Mouse (Mus musculus): ENCODE measurements around the gene Irx3. TPM values are rescaled to one million over a fixed set of nuclear protein-coding genes. Genes with fewer than 3 reads are reported as not detected.
A peak's percentile ranks its signal among the peaks of the same experiment; 100 is the strongest.

Irx3 gene
- 0.68 and 1.1 TPM in 2 replicates for polyA plus RNA-seq (2015; fragmentation: Nextera tagmentation; extraction: Ambion mirVana)

DNA sequence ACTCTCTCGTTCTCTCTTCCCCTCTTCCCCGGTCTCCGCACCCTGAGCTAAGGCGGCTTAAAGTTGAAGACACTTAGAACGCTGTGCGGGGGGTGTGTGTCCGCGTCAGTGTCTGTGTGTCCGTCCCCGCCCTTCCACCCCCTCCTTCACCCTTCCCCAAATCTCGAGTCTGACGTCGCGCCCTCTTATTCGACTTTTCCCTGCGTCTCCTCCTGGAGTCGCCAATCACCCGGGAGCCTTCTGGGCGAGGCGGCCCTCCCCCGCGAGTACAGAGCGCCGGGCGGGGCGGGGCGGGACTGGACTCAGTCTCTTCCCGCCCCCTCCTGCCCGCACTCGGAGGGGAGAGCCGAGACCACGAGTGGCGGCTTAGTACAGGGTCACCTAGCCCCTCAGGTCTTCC, at the start of gene Irx3:
TSS of gene Irx3 (minus strand) at position 229 of the 400 bp plus-strand sequence.
- no peak within 1 kb of the TSS for H3K27ac ChIP-seq (ENCODE audit: low read length)
- H3K9me3 ChIP-seq (ENCODE audit: control insufficient read depth, low read length) = no peaks in the 10 kb centered on the region
- peak within 1 kb of the TSS; percentile 47 for H3K9ac ChIP-seq (replicated peaks; ENCODE audit: low read depth, low read length)
- peaks cover 74% of the 10 kb centered on the region for H3K27me3 ChIP-seq (replicated peaks; ENCODE audit: control insufficient read depth, insufficient read depth, low read length)
- peak within 1 kb of the TSS; percentile 43 for H3K4me3 ChIP-seq (replicated peaks; ENCODE audit: low read length)
- peaks cover 39% of the 10 kb centered on the region for H3K4me1 ChIP-seq (replicated peaks; ENCODE audit: control insufficient read depth, insufficient read depth, low read length)
- peak within 1 kb of the TSS; percentile 70 for H3K4me2 ChIP-seq (ENCODE audit: low read length)
- no peaks in the 10 kb centered on the region for H3K36me3 ChIP-seq (ENCODE audit: control insufficient read depth, insufficient read depth)
- WGBS = under 1% methylated on average over 33 of the region's 33 CpGs
- ATAC-seq = no peak

DNA sequence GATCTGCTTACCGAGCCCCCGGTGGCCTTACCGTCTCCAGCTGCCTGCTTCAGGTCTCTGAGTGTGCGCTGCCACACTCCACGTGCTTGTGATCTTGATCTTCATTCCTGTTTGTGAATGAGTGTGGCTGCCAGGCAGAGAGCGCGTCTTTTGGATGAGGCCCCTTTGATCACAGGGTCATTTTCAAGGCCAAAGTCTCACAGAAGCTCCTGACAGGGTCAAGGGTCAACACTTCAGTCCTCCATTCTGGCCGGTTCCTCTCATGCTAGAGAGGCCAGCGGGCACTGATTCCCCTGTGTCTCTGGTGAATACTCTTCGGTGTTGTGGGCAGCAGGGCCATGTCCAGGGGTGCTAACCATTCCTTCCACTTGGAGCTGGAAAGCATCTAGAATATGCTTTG, 49.5 kb upstream of the Irx3 start:
- Histone ChIP-seq H3K27ac (ENCODE audit: low read length) (no peak overlapping the region), H3K9me3 (ENCODE audit: control insufficient read depth, low read length) (no peaks in the 10 kb centered on the region), H3K4me1 (replicated peaks; ENCODE audit: control insufficient read depth, insufficient read depth, low read length) (no peaks in the 10 kb centered on the region), H3K9ac (replicated peaks; ENCODE audit: low read depth, low read length) (no peak overlapping the region), H3K4me3 (replicated peaks; ENCODE audit: low read length) (no peak overlapping the region), H3K4me2 (ENCODE audit: low read length) (no peak overlapping the region), H3K36me3 (ENCODE audit: control insufficient read depth, insufficient read depth) (no peaks in the 10 kb centered on the region), H3K27me3 (replicated peaks; ENCODE audit: control insufficient read depth, insufficient read depth, low read length) (peaks cover 5% of the 10 kb centered on the region)
- 81% methylated on average over 10 of the region's 10 CpGs for WGBS
- no peak for ATAC-seq

DNA sequence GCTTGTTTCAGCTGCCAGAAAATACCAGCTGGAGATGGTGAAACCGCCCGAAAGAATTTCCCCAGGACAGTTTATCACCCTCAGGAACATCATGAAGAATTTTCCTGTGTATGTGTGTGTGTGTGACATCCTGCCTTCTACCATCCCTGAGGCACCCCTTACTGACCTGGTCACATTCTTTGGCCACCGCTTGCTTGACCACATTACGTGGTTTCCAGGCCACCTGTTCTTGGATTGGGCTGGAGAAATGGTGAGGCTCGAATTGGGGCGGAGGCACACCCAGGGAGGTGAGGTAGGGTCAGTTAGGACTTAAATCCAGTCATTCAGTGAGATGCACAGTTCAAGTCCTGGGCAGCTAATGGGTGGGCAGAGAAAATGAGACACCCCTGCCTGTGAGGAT, 48.1 kb upstream of the Irx3 start:
- Histone ChIP-seq H3K4me3 (replicated peaks; ENCODE audit: low read length) (no peak overlapping the region), H3K4me1 (replicated peaks; ENCODE audit: control insufficient read depth, insufficient read depth, low read length) (no peaks in the 10 kb centered on the region), H3K27me3 (replicated peaks; ENCODE audit: control insufficient read depth, insufficient read depth, low read length) (no peaks in the 10 kb centered on the region; the same call in 1 of the 2 replicates), H3K4me2 (ENCODE audit: low read length) (no peak overlapping the region), H3K9me3 (ENCODE audit: control insufficient read depth, low read length) (no peaks in the 10 kb centered on the region), H3K9ac (replicated peaks; ENCODE audit: low read depth, low read length) (no peak overlapping the region), H3K27ac (ENCODE audit: low read length) (no peak overlapping the region), H3K36me3 (ENCODE audit: control insufficient read depth, insufficient read depth) (no peaks in the 10 kb centered on the region)
- 92% methylated on average over 6 of the region's 6 CpGs for WGBS
- no peak for ATAC-seq

DNA sequence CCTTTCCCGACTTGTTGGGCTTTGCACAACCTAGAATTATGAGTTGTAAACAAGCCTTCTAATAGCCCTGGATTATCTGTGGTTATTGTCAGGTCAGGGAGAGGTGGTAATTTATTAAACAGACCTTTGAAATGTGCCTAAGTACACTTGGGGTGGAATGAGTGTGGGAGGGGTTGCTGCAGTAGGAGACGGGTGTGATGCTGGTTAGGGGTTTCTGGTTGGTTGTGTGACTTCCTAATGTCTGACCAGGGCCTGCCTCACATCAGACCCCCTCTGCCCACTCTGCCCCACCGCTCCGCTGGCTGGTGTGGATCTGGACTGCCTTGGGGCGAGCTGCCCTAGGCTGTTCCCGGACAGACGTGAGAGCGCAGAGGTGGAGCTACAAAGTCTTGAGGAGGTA, 47.7 kb upstream of the Irx3 start:
- Histone ChIP-seq H3K4me3 (replicated peaks; ENCODE audit: low read length) (no peak overlapping the region), H3K36me3 (ENCODE audit: control insufficient read depth, insufficient read depth) (no peaks in the 10 kb centered on the region), H3K4me2 (ENCODE audit: low read length) (no peak overlapping the region), H3K9me3 (ENCODE audit: control insufficient read depth, low read length) (no peaks in the 10 kb centered on the region), H3K4me1 (replicated peaks; ENCODE audit: control insufficient read depth, insufficient read depth, low read length) (no peaks in the 10 kb centered on the region), H3K27me3 (replicated peaks; ENCODE audit: control insufficient read depth, insufficient read depth, low read length) (no peaks in the 10 kb centered on the region; the same call in 1 of the 2 replicates), H3K27ac (ENCODE audit: low read length) (no peak overlapping the region), H3K9ac (replicated peaks; ENCODE audit: low read depth, low read length) (no peak overlapping the region)
- WGBS = 81% methylated on average over 8 of the region's 8 CpGs
- no peak for ATAC-seq

DNA sequence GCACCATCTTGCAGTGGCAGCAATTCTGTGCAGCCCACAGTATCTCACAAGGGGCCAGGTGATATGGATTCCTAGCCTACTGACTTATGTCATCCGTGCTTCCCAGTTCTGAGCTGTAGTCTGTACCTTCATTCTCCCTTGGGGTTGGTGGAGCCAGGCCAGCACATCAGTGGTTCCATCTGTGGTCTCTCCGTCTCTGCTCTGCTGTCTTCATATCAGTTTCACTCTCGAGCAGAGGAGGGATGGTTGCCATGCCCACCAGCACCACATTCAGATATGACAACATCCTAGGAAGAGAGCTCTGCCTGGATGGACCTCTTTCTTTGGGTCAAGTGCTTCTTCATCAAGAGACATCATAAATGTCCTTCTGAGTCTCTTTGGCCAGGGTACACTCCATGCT, 43.8 kb upstream of the Irx3 start:
- ATAC-seq = no peak
- WGBS = 79% methylated on average over 3 of the region's 3 CpGs

DNA sequence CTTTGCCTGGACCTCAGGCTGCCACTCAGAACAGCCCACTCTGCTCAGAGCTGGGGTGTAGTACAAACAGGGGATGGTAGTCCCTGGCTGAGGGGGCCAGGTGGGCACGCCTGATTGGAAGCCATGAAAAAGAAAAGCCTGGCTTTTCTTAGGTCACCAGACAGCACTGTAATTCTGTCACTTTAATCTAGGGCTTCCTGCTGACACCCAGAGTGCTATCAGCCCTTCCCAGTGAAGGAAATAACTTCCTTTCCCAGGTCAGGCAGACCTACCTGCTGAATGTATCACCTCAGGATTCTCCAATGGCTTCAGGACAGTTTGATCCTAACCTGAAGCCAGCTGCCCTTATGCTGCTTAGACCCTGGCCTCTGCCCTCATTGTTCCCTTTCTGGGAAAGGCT, 35.3 kb upstream of the Irx3 start:
- WGBS = 45% methylated on average over 1 of the region's 1 CpGs
- Histone ChIP-seq H3K27ac (ENCODE audit: low read length) (no peak overlapping the region), H3K9ac (replicated peaks; ENCODE audit: low read depth, low read length) (no peak overlapping the region), H3K4me1 (replicated peaks; ENCODE audit: control insufficient read depth, insufficient read depth, low read length) (no peaks in the 10 kb centered on the region), H3K27me3 (replicated peaks; ENCODE audit: control insufficient read depth, insufficient read depth, low read length) (no peaks in the 10 kb centered on the region), H3K4me3 (replicated peaks; ENCODE audit: low read length) (no peak overlapping the region), H3K9me3 (ENCODE audit: control insufficient read depth, low read length) (no peaks in the 10 kb centered on the region), H3K4me2 (ENCODE audit: low read length) (no peak overlapping the region), H3K36me3 (ENCODE audit: control insufficient read depth, insufficient read depth) (no peaks in the 10 kb centered on the region)
- ATAC-seq = no peak

More for the DNA sequence above, 43.8 kb upstream of the Irx3 start:
- H3K9ac ChIP-seq (replicated peaks; ENCODE audit: low read depth, low read length) = no peak overlapping the region
- H3K4me3 ChIP-seq (replicated peaks; ENCODE audit: low read length) = no peak overlapping the region
- no peaks in the 10 kb centered on the region for H3K9me3 ChIP-seq (ENCODE audit: control insufficient read depth, low read length)
- no peaks in the 10 kb centered on the region for H3K27me3 ChIP-seq (replicated peaks; ENCODE audit: control insufficient read depth, insufficient read depth, low read length)
- no peaks in the 10 kb centered on the region for H3K36me3 ChIP-seq (ENCODE audit: control insufficient read depth, insufficient read depth)
- no peaks in the 10 kb centered on the region for H3K4me1 ChIP-seq (replicated peaks; ENCODE audit: control insufficient read depth, insufficient read depth, low read length)
- H3K27ac ChIP-seq (ENCODE audit: low read length) = no peak overlapping the region
- H3K4me2 ChIP-seq (ENCODE audit: low read length) = no peak overlapping the region

DNA sequence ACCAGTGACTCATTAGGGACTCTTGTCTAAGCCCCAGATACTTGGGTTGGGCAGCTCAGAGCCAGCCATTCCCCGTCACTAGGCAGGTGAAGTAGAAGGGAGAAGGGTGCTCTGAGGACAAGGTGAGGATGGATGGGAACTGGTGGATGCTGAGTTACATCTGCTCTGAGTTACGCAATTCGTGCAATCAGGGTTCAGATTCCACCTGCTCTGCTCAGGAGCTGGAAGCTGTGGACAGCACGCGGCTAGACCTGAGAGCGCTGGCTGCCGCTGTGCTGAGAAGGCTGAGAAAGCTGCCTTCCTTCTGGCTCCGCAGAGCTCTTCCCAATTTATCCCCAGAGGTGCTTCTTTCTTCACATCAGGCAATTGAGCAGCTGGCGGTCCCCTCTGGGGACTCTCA, 34.8 kb upstream of the Irx3 start:
- 66% methylated on average over 9 of the region's 9 CpGs for WGBS
- Histone ChIP-seq H3K27ac (ENCODE audit: low read length) (no peak overlapping the region), H3K4me1 (replicated peaks; ENCODE audit: control insufficient read depth, insufficient read depth, low read length) (no peaks in the 10 kb centered on the region), H3K27me3 (replicated peaks; ENCODE audit: control insufficient read depth, insufficient read depth, low read length) (no peaks in the 10 kb centered on the region), H3K9ac (replicated peaks; ENCODE audit: low read depth, low read length) (no peak overlapping the region), H3K4me3 (replicated peaks; ENCODE audit: low read length) (no peak overlapping the region), H3K4me2 (ENCODE audit: low read length) (no peak overlapping the region), H3K9me3 (ENCODE audit: control insufficient read depth, low read length) (no peaks in the 10 kb centered on the region), H3K36me3 (ENCODE audit: control insufficient read depth, insufficient read depth) (no peaks in the 10 kb centered on the region)
- ATAC-seq = no peak

DNA sequence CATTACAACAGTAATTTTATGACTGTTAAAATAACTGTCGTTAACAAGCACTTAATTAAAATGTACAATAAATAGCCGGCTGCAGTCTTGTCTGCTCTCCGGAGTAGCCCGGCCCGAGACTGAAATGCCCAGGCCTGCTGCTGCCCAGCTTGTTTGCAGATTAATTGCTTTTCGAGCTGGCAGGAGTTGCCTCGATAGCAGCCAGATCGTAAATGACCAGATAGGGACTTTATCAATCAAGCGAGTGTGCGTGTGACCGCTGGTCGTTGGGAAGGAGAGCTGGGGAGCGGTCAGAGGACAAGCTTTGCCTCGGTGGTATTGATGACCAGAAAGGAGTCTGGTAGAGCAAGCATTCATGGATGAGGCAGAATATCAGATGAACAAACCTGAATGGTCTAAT, 25.8 kb upstream of the Irx3 start:
- ATAC-seq = no peak
- 54% methylated on average over 14 of the region's 14 CpGs for WGBS
- Histone ChIP-seq H3K4me2 (ENCODE audit: low read length) (no peak overlapping the region), H3K36me3 (ENCODE audit: control insufficient read depth, insufficient read depth) (no peaks in the 10 kb centered on the region), H3K9ac (replicated peaks; ENCODE audit: low read depth, low read length) (no peak overlapping the region), H3K27me3 (replicated peaks; ENCODE audit: control insufficient read depth, insufficient read depth, low read length) (0 out of 2 replicates have a peak, but pooled peaks cover 2% of the 10 kb centered on the region), H3K4me3 (replicated peaks; ENCODE audit: low read length) (no peak overlapping the region), H3K4me1 (replicated peaks; ENCODE audit: control insufficient read depth, insufficient read depth, low read length) (no peaks in the 10 kb centered on the region), H3K9me3 (ENCODE audit: control insufficient read depth, low read length) (no peaks in the 10 kb centered on the region), H3K27ac (ENCODE audit: low read length) (no peak overlapping the region)

DNA sequence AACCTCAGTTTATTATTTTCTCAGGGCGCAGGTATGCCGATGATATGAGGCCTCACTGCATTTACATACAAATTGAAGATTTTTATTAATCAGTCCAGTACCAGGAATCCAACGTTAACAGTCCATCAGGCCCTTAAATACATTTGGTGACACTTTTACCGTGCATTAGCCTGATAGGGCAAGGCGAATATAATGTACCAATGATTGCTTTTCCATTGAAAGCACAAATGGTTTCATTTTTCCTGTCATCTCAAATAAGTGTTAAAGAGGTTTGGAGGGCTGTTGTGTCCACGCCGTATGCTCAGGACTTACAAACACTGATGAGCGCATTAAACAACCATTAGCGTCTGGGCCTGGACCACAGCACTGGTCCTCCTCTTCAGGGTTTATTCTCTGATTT, 25.3 kb upstream of the Irx3 start:
- no peak overlapping the region for H3K27ac ChIP-seq (ENCODE audit: low read length)
- no peak overlapping the region for H3K4me3 ChIP-seq (replicated peaks; ENCODE audit: low read length)
- H3K9ac ChIP-seq (replicated peaks; ENCODE audit: low read depth, low read length) = no peak overlapping the region
- no peak overlapping the region for H3K4me2 ChIP-seq (ENCODE audit: low read length)
- 81% methylated on average over 9 of the region's 9 CpGs for WGBS
- no peaks in the 10 kb centered on the region for H3K9me3 ChIP-seq (ENCODE audit: control insufficient read depth, low read length)
- H3K27me3 ChIP-seq (replicated peaks; ENCODE audit: control insufficient read depth, insufficient read depth, low read length) = 0 out of 2 replicates have a peak, but pooled peaks cover 2% of the 10 kb centered on the region
- H3K36me3 ChIP-seq (ENCODE audit: control insufficient read depth, insufficient read depth) = no peaks in the 10 kb centered on the region
- no peaks in the 10 kb centered on the region for H3K4me1 ChIP-seq (replicated peaks; ENCODE audit: control insufficient read depth, insufficient read depth, low read length)
- no peak for ATAC-seq

DNA sequence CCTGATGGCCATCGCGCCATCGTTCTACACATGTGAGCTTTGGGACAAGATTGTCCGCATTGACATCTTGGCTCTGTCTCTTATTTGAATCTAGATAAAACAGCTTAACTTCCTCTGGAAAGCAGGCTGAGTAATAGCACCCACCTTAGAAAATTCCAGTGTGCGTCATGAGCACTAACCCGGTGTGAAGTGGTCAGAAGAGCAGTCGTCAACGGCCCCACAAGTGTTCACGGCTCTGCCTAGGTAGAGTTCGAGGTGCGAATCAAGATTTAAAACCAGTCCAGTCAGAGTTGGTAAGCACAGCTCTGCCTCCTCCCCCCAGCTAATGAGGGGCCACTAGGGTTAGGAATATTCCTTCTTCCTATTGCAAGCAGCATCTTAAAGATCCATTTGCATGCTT, 21.5 kb upstream of the Irx3 start:
- H3K4me3 ChIP-seq (replicated peaks; ENCODE audit: low read length) = no peak overlapping the region
- no peaks in the 10 kb centered on the region for H3K27me3 ChIP-seq (replicated peaks; ENCODE audit: control insufficient read depth, insufficient read depth, low read length)
- H3K4me1 ChIP-seq (replicated peaks; ENCODE audit: control insufficient read depth, insufficient read depth, low read length) = no peaks in the 10 kb centered on the region
- H3K27ac ChIP-seq (ENCODE audit: low read length) = no peak overlapping the region
- ATAC-seq = no peak
- no peaks in the 10 kb centered on the region for H3K36me3 ChIP-seq (ENCODE audit: control insufficient read depth, insufficient read depth)
- H3K4me2 ChIP-seq (ENCODE audit: low read length) = no peak overlapping the region
- no peak overlapping the region for H3K9ac ChIP-seq (replicated peaks; ENCODE audit: low read depth, low read length)
- no peaks in the 10 kb centered on the region for H3K9me3 ChIP-seq (ENCODE audit: control insufficient read depth, low read length)
- 92% methylated on average over 11 of the region's 11 CpGs for WGBS
